Mouse (Mus musculus) gastrocnemius, postnatal 14 days (tissue): Measurements from ENCODE around the gene Gm17577. TPM values are rescaled to one million over a fixed set of nuclear protein-coding genes. Genes with fewer than 3 reads are reported as not detected.
"Not testable (repeated sequence)": the region's sequence is repeated elsewhere in the genome, so short reads cannot be mapped to it uniquely, and the experiment has no call there.

ENCODE experiments used
- DNase-seq: peaks from one replicate; pipeline ENCODE4 v3.0.0; 2021; ENCODE audit warnings: mixed read lengths
- intact Hi-C: fragments of 180-260 bp; cut with DNase I; formaldehyde crosslinking; loops from one replicate; pipeline ENCODE4 v1.15.1; 2025; ENCODE audit warnings: low total_unique reads
- long read RNA-seq, 2 experiments: library from polyadenylated mRNA; stranded (forward); transcript quantifications; one replicate each; pipeline ENCODE4 v2.0.0; 2021
- total RNA-seq, 2 experiments: library from RNA; stranded (reverse); gene quantifications; 2 replicates each; pipeline ENCODE4 v1.2.3; 2021

Gm17577 gene
- not detected for total RNA-seq
- long read RNA-seq, experiment 1: 0 reads
- long read RNA-seq, experiment 2: 0 reads

DNA sequence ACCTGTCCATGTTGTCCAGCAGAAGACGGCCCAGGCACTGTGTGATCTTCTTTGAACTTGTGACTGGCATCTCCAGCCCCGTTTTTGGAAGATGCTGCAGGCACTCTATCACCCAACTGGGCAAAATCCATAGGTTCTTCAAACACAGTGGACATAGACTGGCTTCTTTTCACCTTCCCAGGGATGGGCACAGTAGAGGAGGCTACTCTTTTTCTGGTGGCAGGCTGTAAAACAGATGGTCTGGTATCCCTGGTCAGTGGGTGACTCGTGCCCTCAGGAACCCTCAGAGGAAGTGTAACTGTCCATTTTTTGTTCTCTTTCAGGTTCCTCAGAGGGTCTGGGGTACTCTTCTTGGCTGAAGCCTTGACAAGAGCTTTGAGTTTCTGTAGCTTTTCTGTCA, at the start of gene Gm17577:
Gm17577 (minus strand) TSS at position 101 of the 400 bp plus-strand sequence.
- intact Hi-C loops, DNase-seq: not testable (repeated sequence)

- DNase-seq, intact Hi-C loops: not testable (repeated sequence)
These were observed 24.3 kb downstream of the Gm17577 start, which contains the start of gene Srsx for GRCm38 (mm10) chrX:123222381-123222780. Srsx (minus strand) TSS chrX:123222481.

Other genes starting within 250 kb of the Gm17577 start
- gene Gm17521, start 217.2 kb downstream of the Gm17577 start, total RNA-seq: not detected
- gene Cldn34c1, start 143.4 kb downstream of the Gm17577 start, total RNA-seq: 1 to 10 TPM; 1.9 to 2.1 TPM
- gene Srsx, start 24.4 kb downstream of the Gm17577 start, total RNA-seq: not detected